Mouse (Mus musculus): ENCODE data around the gene B3galt4. TPM values are rescaled to one million over a fixed set of nuclear protein-coding genes. Genes with fewer than 3 reads are reported as not detected.
A peak's percentile ranks its signal among the peaks of the same experiment; 100 is the strongest.

The B3galt4 gene
- polyA plus RNA-seq, 1 experiment from 2014 or later = 7.2 TPM

DNA sequence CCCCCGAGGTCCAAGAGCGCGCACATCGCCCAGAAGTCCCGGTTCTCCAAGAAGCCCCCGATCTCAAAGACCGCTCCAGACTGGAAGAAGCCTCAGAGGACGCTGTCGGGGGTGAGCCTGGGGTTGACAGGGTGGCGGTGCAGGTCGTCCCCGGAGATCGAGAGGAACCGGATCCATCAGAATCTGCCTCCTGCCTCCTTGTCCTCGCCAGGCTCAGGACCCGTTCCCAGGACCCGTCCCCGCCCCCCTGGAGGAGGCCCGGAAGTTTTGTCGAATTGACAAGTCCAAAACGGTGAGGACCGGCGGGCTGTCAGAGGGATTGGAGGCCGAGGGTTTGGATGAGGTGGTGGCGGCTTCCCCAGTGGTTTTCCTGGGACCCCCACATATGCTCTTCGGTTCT lies 10.3 kb downstream of the B3galt4 start:
- Histone ChIP-seq H3K27me3 (replicated peaks) (no peaks in the 10 kb centered on the region), H3K9ac (peak overlapping the region; percentile 93), H3K27ac (ENCODE audit: poor library complexity, severe bottlenecking) (no peak overlapping the region), H3K4me2 (peak overlapping the region; percentile 92), H3K4me3 (peak overlapping the region; percentile 82), H3K36me3 (peaks cover 60% of the 10 kb centered on the region), H3K4me1 (replicated peaks) (peaks cover 19% of the 10 kb centered on the region), H3K9me3 (replicated peaks) (no peaks in the 10 kb centered on the region)
- no peak for ATAC-seq (ENCODE audit: insufficient number of reproducible peaks, low FRiP score)
- 2% methylated on average over 26 of the region's 26 CpGs for WGBS

DNA sequence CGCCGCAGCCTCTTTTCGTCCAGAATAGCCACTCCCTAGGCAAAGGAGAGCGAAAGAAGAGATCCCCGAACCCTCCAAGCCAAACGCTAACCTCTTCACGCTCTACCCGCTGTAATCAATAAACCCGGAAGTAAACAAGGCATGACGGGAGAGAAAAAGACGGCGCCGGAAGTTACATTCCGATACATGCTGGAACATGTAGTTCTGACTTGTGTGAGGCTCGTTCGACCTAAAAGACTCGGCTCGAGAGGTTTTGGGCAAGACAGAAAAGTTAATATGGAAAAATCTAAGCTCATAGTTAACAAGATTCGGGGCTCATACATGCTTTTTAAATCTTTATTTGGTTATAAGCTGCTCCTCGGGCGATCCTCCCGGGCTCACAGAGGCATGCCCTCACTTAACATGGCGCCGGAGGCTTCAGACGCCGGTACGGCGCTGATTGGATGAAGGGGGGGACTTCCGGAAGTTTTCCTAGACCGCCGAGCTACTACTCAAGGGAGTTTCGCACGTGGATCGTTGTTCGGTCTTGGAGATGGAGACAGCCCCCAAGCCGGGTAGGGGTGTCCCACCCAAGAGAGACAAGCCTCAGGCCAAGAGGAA lies 11.0 kb downstream of the B3galt4 start, which contains the start of the genes Pfdn6 and Wdr46:
Pfdn6 (minus strand) TSS at position 138 of the 600 bp plus-strand sequence.
Wdr46 (plus strand) TSS at position 455 of the 600 bp plus-strand sequence.
- Histone ChIP-seq H3K36me3 (peaks cover 61% of the 10 kb centered on the region), H3K4me3 (peak within 1 kb of the TSS; percentile 82), H3K4me2 (peak within 1 kb of the TSS; percentile 92), H3K9ac (peak within 1 kb of the TSS; percentile 93), H3K27ac (ENCODE audit: poor library complexity, severe bottlenecking) (no peak within 1 kb of the TSS), H3K27me3 (replicated peaks) (no peaks in the 10 kb centered on the region), H3K9me3 (replicated peaks) (no peaks in the 10 kb centered on the region), H3K4me1 (replicated peaks) (peaks cover 19% of the 10 kb centered on the region)
- under 1% methylated on average over 36 of the region's 36 CpGs for WGBS
- peak; percentile 86 for ATAC-seq (ENCODE audit: insufficient number of reproducible peaks, low FRiP score)

DNA sequence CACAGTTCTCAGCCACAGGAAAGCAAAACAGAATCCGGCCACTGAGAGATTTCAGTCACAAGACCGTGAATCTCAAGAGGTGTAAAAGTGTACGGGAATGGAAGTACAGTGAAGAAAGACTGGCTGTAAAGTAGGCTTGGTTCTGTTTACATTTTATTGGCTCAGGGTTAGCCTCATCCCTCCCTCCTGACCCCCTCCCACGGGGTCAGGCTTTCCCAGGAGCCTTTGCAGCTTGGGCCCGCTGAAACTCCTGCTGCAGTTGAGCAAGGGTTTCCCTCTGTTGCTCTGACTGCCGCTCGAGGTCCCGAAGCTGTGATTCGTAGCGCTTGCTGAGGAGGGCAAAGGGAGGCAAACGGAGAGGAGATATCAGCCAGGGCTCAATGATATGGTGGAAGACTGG lies 12.5 kb downstream of the B3galt4 start:
- 75% methylated on average over 11 of the region's 11 CpGs for WGBS
- peak overlapping the region; percentile 92 for H3K4me2 ChIP-seq
- peaks cover 19% of the 10 kb centered on the region for H3K4me1 ChIP-seq (replicated peaks)
- H3K27ac ChIP-seq (ENCODE audit: poor library complexity, severe bottlenecking) = no peak overlapping the region
- peaks cover 62% of the 10 kb centered on the region for H3K36me3 ChIP-seq
- no peaks in the 10 kb centered on the region for H3K27me3 ChIP-seq (replicated peaks)
- H3K9me3 ChIP-seq (replicated peaks) = no peaks in the 10 kb centered on the region
- peak overlapping the region; percentile 2; the same call in 1 of the 2 replicates for H3K4me3 ChIP-seq
- H3K9ac ChIP-seq = no peak overlapping the region
- no peak for ATAC-seq (ENCODE audit: insufficient number of reproducible peaks, low FRiP score)

DNA sequence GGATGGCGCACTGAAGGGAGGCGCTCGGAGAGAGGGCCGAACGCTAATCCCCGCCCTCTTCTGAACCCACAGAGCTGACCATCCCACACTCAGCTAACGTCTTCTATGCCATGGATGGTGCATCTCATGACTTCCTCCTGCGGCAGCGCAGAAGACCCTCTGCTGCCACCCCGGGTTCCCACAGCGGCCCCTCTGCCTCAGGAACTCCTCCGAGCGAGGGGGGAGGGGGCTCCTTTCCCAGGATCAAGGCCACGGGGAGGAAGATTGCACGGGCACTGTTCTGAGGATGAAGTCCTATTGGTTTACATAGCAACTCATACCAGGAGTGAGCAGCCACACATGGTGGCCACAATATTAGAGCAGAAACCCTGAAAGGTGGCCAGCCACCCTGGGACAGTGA lies 14.3 kb downstream of the B3galt4 start:
- H3K4me3 ChIP-seq = no peak overlapping the region

DNA sequence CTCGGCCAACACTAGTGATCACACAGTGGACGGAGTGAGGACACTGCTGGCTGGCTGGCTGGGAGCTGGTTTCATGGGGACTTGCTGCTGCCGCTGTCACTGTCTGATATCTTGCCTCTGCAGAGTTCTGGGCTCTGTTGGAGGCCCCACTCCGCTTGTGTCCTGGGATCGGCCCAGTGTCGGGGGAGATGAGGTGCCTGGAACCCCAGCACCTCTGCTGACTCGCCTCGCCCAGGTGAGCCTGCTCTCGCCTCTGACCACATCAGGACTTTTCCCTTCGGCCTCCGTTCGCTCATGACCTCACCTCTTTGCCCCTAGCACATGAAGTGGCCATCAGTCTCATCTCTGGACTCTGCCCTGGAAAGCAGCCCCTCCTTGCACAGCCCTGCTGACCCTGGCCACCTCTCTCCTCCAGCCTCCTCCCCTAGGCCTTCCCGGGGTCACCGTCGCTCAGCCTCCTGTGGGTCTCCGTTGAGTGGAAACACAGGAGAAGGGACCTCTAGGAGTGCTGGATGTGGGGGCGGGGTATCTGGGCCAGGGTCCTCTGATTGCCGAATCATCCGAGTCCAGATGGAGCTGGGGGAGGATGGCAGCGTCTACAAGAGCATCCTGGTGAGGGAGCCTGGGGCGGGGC lies 15.7 kb downstream of the B3galt4 start:
- no peak for ATAC-seq (ENCODE audit: insufficient number of reproducible peaks, low FRiP score)
- Histone ChIP-seq H3K9ac (no peak overlapping the region), H3K4me3 (no peak overlapping the region), H3K9me3 (replicated peaks) (no peaks in the 10 kb centered on the region), H3K27ac (ENCODE audit: poor library complexity, severe bottlenecking) (no peak overlapping the region), H3K27me3 (replicated peaks) (no peaks in the 10 kb centered on the region), H3K4me2 (no peak overlapping the region), H3K36me3 (peaks cover 66% of the 10 kb centered on the region), H3K4me1 (replicated peaks) (peaks cover 21% of the 10 kb centered on the region)
- WGBS = 83% methylated on average over 21 of the region's 21 CpGs

More for the DNA sequence above, 14.3 kb downstream of the B3galt4 start:
- Histone ChIP-seq H3K4me2 (no peak overlapping the region), H3K27me3 (replicated peaks) (no peaks in the 10 kb centered on the region), H3K4me1 (replicated peaks) (peaks cover 19% of the 10 kb centered on the region), H3K36me3 (peaks cover 68% of the 10 kb centered on the region), H3K27ac (ENCODE audit: poor library complexity, severe bottlenecking) (no peak overlapping the region), H3K9ac (no peak overlapping the region), H3K9me3 (replicated peaks) (no peaks in the 10 kb centered on the region)
- 85% methylated on average over 15 of the region's 15 CpGs for WGBS
- no peak for ATAC-seq (ENCODE audit: insufficient number of reproducible peaks, low FRiP score)

DNA sequence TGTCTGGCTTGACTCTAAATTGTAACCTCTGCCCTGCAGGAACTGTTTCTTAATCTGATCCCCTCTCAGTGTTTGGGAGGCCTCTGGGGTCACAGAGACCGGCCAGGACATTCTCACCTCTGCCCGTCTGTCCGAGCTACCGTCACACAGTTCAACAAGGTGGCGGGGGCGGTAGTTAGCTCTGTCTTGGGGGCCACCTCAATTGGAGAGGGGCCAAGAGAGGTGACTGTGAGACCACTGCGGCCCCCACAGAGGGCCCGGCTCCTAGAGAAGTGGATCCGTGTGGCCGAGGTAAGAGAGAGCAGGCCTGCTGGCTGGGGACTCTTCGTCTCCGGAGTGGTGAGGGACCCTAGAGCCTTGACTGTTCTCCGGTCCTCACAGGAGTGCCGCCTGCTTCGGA lies 18.3 kb downstream of the B3galt4 start:
- ATAC-seq (ENCODE audit: insufficient number of reproducible peaks, low FRiP score) = no peak
- Histone ChIP-seq H3K27ac (ENCODE audit: poor library complexity, severe bottlenecking) (no peak overlapping the region), H3K4me2 (no peak overlapping the region), H3K9ac (no peak overlapping the region), H3K4me1 (replicated peaks) (peaks cover 18% of the 10 kb centered on the region), H3K4me3 (no peak overlapping the region), H3K9me3 (replicated peaks) (no peaks in the 10 kb centered on the region), H3K27me3 (replicated peaks) (no peaks in the 10 kb centered on the region), H3K36me3 (peaks cover 57% of the 10 kb centered on the region)
- WGBS = 93% methylated on average over 15 of the region's 15 CpGs

DNA sequence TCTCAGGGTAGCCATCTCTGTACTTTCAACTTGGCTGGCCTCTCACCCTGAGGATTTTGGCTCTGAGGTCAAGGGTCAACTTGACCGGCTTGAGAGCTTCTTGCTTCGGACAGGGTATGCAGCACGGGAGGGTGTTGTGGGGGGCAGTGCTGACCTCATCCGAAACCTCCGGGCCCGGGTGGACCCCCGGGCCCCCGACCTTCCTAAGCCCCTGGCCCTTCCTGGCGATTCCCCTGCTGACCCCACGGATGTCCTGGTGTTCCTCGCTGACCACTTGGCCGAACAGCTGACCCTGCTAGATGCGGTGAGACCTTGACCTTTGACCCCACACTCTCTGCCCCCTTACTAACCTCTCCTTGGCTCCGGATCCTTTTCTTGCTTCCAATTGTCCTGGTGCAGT lies 18.8 kb downstream of the B3galt4 start:
- ATAC-seq (ENCODE audit: insufficient number of reproducible peaks, low FRiP score) = no peak
- no peaks in the 10 kb centered on the region for H3K9me3 ChIP-seq (replicated peaks)
- H3K27ac ChIP-seq (ENCODE audit: poor library complexity, severe bottlenecking) = no peak overlapping the region
- peaks cover 54% of the 10 kb centered on the region for H3K36me3 ChIP-seq
- WGBS = 91% methylated on average over 14 of the region's 14 CpGs
- H3K4me2 ChIP-seq = no peak overlapping the region
- H3K9ac ChIP-seq = no peak overlapping the region
- peaks cover 21% of the 10 kb centered on the region for H3K4me1 ChIP-seq (replicated peaks)
- H3K4me3 ChIP-seq = no peak overlapping the region
- H3K27me3 ChIP-seq (replicated peaks) = no peaks in the 10 kb centered on the region

DNA sequence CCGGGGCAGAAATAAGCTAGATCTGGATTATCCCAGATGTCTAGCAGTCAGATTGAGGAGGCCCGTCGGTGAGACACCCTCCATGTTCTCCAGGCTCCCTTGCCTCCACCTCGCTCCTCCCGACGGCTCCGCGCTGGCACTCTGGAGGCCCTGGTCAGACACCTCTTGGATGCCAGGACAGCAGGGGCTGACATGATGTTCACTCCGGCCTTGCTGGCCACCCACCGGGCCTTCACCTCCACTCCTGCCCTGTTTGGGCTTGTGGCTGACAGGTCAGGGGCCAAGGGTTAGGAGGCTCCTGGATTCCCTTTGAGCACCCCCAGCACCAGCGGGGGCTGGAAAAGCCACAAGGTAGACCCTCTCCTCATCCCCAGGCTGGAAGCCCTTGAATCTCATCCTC lies 19.3 kb downstream of the B3galt4 start:
- WGBS = 90% methylated on average over 11 of the region's 11 CpGs
- H3K27me3 ChIP-seq (replicated peaks) = no peaks in the 10 kb centered on the region
- H3K27ac ChIP-seq (ENCODE audit: poor library complexity, severe bottlenecking) = no peak overlapping the region
- no peak overlapping the region for H3K4me2 ChIP-seq
- no peak overlapping the region for H3K9ac ChIP-seq
- H3K4me3 ChIP-seq = no peak overlapping the region
- peaks cover 21% of the 10 kb centered on the region for H3K4me1 ChIP-seq (replicated peaks)
- peaks cover 54% of the 10 kb centered on the region for H3K36me3 ChIP-seq
- no peak for ATAC-seq (ENCODE audit: insufficient number of reproducible peaks, low FRiP score)
- H3K9me3 ChIP-seq (replicated peaks) = no peaks in the 10 kb centered on the region

DNA sequence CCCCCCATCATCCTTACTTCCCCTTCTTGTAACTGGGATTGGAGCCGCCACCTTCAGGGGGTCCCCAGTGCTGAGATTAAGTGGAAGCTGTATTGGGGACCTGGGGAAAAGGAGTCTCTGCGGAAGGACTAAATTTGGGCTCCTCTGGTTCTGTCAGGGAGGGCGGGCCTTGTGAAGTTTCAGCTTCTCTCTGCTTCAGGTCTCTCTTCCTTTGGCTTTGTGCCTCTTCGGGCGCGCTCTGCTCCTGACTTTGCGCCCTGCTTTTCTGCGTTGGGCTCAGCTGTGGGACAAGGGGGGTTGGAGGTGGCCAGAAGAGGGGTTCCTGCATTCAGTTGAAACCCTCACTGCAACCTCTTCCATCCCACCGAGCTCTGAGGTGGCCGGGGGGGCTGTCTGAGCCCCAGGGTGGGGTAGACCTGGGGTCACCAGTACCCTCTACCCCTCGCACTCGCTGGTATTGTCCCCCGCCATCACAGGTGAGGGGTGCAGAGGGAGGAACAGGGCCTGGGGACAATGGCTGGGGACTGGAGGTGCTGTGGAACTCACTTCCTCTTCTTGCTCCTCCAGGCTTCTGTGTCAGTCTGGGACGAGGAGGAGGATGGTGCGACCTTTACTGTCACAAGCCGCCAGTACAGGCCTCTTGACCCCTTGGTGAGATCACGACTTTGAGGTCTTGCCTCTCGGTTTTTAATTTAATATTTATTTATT lies 20.0 kb downstream of the B3galt4 start:
- Histone ChIP-seq H3K27ac (ENCODE audit: poor library complexity, severe bottlenecking) (no peak overlapping the region), H3K9ac (peak overlapping the region; percentile 95), H3K36me3 (peaks cover 54% of the 10 kb centered on the region), H3K27me3 (replicated peaks) (no peaks in the 10 kb centered on the region), H3K4me3 (peak overlapping the region; percentile 77), H3K4me1 (replicated peaks) (peaks cover 21% of the 10 kb centered on the region), H3K9me3 (replicated peaks) (no peaks in the 10 kb centered on the region), H3K4me2 (peak overlapping the region; percentile 95)
- WGBS = 34% methylated on average over 18 of the region's 18 CpGs
- no peak for ATAC-seq (ENCODE audit: insufficient number of reproducible peaks, low FRiP score)

DNA sequence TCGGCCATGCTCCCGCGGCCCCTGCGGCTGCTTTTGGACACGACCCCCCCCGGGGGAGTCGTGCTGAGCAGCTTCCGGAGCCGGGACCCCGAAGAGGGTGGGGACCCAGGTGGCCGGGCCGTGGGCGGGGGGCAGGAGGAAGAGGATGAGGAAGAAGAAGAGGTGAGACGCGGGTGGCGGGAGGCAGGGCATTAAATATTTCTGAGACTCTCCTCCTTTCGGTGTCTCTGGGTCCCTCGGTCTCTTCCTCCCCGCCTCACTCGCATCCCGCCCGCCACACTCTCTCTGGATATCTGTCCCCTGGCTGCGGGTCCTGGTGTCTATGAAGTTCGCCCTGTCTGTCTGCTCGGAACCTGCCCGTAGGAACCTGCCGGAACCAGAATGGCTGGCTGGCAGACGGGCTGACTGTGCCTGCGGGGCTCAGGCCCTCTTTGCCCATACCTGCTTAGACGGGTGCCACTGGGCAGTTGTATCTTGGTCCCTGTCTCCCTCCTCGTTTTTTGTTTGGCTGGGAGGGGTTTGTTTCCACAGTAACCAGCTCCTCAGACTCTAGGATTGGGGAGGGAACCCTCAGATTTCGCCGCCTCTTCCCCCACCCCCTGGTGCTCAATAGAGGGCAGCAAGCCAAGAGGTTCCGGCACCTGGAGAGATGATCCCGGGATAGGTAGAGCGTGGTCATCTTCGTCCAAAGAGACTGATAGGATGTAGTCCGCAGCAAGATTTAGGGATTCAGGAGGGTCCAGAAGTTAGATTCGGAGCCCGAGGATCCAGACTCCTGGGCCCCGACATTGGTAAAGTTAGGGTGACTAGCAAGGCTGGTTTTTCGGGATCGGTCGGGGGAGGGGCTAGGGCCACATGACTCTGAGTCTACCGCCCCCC lies 20.8 kb downstream of the B3galt4 start:
- Histone ChIP-seq H3K27ac (ENCODE audit: poor library complexity, severe bottlenecking) (peak overlapping the region; percentile 99), H3K4me3 (peak overlapping the region; percentile 77), H3K36me3 (peaks cover 52% of the 10 kb centered on the region), H3K9me3 (replicated peaks) (no peaks in the 10 kb centered on the region), H3K9ac (peak overlapping the region; percentile 95), H3K4me2 (peak overlapping the region; percentile 95), H3K4me1 (replicated peaks) (peaks cover 21% of the 10 kb centered on the region), H3K27me3 (replicated peaks) (no peaks in the 10 kb centered on the region)
- peak; percentile 9; the same call in 1 of the 2 replicates for ATAC-seq (ENCODE audit: insufficient number of reproducible peaks, low FRiP score)
- WGBS = 1% methylated on average over 45 of the region's 45 CpGs
